Mouse (Mus musculus) urinary bladder, postnatal 10 days (tissue): Measurements from ENCODE around the gene Klk4.

Experiments
- DNase-seq: peaks from one replicate; pipeline ENCODE4 v3.0.0; 2022; ENCODE audit warnings: low spot score

Klk4 gene

DNA sequence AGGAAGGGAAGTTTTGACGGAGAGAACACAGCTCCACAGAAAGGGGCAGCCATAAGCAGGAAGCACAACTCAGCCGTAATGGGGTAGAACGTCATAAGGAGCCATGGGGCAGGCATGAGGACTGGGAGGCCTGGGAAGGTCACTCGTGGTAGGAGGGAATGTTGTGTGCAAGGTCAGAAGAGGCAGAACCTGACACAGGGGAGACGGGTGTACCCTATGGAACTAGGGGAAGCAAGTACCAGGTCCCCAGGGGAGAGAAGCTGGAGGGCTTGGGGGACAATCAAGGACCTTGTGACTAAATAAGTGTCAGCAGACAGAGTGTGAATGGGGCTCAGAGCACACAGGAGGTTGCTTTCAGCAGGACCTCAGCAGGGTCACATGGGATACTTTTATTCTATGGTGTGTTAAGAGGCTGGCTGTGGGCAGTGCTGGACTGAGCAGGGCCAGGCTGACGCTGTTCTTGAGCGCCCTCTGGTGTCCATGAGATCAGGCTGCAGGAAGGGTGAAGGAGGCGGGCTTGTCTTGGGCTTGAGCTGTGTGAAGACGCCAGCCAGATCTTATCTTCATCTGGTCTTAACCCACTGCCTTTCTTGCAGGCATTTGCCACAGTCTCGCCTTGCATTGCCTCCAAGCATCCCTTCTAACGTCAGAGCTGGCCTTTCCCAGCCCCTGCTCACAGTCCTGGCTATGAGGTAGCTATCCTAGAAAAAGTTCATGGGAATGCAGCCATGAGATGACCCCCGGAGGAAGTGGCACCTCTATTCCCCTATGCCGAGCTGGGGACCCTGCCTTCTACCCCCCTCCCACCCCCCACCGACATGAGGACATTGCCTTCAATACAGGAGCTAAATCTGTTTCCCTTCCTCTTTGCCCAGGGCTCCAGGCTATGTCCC lies 38.8 kb downstream of the Klk4 start:
- DNase-seq, result no peak

DNA sequence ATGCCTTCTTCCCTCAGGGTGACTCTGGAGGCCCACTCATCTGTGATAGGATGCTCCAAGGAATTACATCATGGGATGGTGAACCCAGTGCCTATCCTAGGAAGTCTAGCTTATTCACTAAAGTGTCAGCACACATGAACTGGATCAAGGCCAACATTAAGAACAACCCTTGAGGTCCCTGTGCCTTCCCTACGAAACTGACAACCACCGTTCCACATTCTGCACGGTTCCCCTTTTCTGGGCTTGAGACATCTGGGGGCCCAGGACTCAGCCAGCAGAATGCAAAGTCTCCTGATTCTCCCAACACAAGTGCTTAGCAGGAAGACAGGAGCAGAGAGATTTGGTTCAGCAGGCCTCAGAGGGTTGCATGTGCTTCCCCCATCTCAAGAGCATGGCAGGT lies 39.6 kb downstream of the Klk4 start:
- DNase-seq, result no peak

DNA sequence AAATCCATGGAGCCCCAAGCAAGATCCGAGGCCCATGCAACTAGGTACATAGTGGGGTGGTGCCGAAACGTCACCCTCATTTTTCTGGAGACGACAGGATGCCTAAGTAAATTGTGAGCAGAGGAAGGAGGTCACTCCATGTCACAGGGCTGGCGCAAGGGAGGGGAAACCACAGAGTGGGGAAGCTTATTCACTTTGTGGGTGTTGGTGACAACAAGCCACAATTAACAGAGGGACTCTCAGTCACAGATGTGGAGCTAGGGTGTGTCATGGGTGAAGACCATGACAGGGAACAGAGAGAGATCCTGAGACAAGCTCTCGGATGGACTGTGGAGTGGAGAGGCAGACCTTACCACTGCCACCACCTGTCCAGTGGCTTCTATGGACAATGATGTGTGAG lies 40.1 kb downstream of the Klk4 start:
- no peak for DNase-seq

DNA sequence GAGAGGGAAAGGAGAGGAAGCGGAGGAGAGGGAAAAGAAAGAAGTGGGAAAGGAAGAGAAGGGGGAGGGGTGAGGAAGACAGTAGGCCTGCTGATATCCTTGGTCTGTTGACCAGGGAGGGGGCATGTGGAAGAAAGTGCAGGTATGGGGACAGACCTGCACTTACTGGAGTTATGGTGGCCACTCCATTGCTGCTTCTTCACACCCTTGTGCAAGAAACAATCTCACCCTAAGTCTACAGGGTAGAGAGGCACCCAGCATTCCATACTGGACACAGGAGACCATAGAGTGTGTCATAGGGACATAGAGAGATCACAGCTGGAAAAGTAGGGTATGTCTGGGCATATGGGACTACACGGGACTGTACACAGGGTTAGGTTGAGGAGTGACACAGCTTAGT lies 41.0 kb downstream of the Klk4 start:
- no peak for DNase-seq

DNA sequence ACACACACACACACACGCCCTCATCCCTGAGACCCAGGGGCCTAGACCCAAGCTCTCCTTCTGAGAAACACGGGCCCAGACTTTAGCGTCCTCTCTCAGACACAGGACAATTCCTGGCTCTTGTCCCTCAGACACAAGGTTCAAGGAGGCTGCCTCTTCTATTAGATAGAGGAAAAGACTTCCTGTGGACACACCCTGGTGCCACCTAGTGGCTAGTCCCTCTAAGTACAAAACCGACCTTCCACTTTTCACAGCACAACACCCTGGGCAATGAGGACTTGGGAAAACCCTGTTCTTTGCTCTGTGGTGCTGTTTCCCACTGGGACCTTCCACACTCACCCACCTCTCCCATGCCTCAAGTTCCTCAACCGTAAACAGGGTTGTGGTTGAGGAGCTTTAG lies 45.0 kb downstream of the Klk4 start:
- peak; percentile 8 for DNase-seq

DNA sequence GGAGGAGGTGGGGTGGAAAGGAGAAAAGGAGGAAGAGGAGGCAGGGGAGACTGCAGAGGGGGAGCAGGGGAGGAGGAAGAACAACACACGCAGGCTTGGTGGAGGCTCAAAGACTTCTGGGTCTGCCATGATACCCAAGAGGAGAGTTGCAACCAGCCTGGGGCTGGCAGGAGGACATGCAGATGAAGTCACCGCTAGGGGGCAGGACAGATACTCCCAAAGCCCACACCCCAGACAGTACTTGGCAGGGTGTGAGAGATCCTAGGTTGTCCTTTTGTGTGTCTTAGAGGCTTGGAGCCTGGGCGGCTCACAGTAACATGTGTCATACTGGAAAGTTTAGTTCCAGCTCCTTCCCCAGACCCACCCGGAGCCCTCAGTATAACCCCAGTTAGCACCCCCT lies 47.6 kb downstream of the Klk4 start:
- DNase-seq, result peak; percentile 8

DNA sequence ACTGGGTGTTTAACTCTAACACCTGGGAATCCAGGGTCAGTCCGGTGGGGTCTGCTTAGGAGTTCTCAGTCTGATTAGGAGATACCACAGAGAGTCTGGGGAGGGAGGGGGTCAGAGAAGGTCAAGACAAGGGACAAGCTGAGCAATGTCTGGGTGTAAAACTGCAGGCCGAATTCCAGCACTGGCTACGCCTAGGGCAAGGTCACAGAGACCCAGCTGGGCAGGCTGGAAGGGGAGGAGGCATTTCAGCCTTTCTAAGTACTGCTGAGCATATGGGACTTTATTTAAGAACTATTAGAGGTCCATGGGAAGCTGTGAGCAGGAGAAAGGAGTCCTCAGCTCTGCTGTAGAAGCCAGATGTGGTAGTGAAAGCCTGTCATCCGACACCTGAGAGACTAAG lies 51.4 kb downstream of the Klk4 start:
- DNase-seq, result no peak

DNA sequence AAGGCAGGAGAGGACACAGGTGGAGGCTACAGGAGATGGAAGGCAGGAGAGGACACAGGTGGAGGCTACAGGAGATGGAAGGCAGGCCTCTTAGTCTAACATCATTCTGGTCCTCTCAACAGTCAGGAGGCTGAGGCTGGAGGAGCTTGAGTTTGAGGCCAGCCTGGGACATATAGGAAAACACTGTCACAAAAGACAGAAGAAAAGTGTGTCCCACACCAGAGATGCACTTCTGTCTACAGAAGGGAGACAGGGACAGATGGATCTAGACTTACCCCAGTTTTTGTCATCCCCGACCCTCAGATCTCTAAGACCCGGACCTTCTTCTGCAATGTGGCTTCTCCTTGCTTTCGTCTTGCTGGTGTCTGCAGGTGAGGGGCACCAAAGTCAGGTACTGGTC lies 52.5 kb downstream of the Klk4 start, which contains the start of gene Klk15:
Gene Klk15 (plus strand): TSS at position 301 of the 400 bp plus-strand sequence.
- no peak for DNase-seq

DNA sequence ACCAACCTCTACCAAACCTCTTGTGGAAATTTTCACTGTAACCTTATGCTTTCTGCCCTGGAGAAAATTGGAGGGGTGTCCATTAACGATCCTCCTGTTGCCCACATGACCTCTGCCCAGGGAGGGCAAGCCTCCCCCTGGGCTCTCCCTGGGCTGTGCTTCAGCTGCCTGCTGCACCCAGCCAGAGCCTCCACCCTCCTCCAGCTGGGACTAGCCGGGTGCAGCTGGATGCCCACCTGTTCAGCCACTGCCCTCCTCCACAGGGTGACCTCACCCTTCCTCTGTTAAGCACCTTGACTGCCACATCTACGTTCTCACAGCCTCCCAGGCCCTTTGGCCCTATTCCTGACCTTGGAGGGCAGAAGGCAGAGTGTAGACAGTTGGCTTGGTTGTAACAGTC lies 53.8 kb downstream of the Klk4 start:
- DNase-seq, result no peak
